Mouse (Mus musculus) CD4-positive, CD25-positive, alpha-beta regulatory T cell, adult 9 weeks (primary cell): ENCODE data around the gene Trafd1. TPM values are rescaled to one million over a fixed set of nuclear protein-coding genes. Genes with fewer than 3 reads are reported as not detected.

Experiments used
- polyA plus RNA-seq: library from polyadenylated mRNA; unstranded; fragments of 100-300 nt; shearing (Covaris generic); gene quantifications from one replicate; pipeline ENCODE4 v1.2.1, GENCODE M21; 2017

Trafd1 gene
- 62.0 TPM for polyA plus RNA-seq

DNA sequence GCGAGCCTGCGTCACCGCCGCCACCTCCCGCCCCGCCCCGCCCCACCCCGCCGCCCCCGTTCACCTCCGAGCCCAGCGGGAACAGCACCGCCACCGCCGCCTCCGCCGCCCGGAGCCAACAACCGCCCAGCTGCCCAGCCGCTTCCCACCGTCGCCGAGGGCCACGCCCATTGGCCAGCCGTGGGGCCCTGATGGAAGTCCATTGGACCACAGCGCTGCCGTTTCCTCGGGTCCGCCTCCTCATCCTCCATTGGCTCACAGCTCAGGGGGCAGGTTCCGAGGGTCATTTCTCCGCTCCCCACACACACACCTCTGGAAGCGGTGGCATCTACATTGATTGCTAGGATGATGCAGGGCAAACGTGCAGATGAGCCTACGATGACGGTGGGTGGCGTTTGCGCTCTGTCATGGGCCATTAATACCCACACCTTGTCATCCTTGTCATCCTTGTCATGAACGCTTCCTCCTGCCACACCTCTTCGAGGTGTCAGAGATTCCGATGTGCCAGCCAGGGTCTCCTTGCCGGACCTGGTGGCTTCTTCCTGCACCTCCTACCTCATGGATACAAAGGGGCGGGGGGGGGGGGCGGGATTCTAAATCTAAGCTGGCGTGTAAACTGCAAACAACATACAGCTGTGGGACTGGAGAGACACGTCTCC, at the start of gene Trafd1:
Gene Trafd1 (minus strand): TSS at position 172 of the 659 bp plus-strand sequence.

DNA sequence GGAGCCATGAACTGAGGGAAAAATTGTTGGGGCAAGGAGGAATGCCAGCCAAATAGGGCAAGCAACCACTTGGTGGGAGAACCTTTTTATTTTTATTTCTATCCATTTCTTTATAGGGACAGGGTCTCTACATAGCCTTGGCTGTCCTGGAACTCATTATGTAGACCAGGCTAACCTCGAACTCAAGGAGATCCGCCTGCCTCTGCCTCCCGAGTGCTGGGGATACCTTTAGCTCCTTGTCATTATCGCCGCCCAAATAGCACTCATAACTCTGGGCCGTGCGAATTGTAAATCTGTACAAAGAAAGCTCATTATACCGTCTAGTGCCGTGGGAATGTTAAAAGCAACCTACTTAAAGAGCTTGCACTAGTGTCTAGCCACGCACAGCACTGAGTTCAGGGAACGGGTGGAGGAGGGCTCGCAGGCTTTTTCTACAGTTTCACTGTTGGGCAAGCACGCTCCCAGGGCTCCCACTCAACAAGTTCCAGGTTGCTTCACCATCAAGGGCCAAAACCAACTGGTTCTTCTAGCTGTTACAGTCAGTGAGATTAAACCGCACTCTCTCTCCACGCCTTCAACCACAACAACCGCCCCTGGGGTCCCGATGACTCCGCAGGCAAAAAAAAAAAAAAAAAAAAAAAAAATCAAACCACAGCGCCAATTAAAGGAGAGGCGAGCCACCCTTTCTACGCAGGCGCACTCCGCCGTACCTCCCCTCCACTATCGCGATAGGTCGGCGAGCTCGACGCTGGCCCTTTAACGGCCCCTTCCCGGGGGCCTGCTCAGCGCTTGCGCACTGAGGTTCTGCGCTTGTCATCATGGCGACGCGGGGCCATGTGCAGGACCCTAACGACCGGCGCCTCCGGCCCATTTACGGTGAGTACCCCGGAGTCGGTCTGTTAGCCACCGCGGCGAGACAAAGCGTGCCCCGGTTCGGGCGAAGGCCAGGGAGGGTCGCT, 12.0 kb upstream of the Trafd1 start, which contains the start of gene Naa25:
Gene Naa25 (plus strand): TSS at position 750 of the 959 bp plus-strand sequence.

Other genes starting within 250 kb of the Trafd1 start
- 10.3 TPM for gene Ptpn11, start 194.2 kb downstream of the Trafd1 start, polyA plus RNA-seq
- gene Rpl6, start 181.2 kb downstream of the Trafd1 start, polyA plus RNA-seq = 949 TPM
- gene Hectd4, start 165.4 kb downstream of the Trafd1 start, polyA plus RNA-seq = 5.4 TPM
- 50.2 TPM for gene Naa25, start 12.3 kb upstream of the Trafd1 start, polyA plus RNA-seq
- gene Tmem116, start 66.3 kb upstream of the Trafd1 start, polyA plus RNA-seq = 1.9 TPM
- gene Erp29, start 66.9 kb upstream of the Trafd1 start, polyA plus RNA-seq = 63.0 TPM
- not detected for gene Adam1b, start 117.8 kb upstream of the Trafd1 start, polyA plus RNA-seq
- gene Adam1a, start 159.8 kb upstream of the Trafd1 start, polyA plus RNA-seq = 0.88 TPM
- gene Gm42878, start 159.8 kb upstream of the Trafd1 start, polyA plus RNA-seq = not detected
- 17.2 TPM for gene Mapkapk5, start 160.3 kb upstream of the Trafd1 start, polyA plus RNA-seq
- 19.2 TPM for gene Aldh2, start 208.2 kb upstream of the Trafd1 start, polyA plus RNA-seq
- gene Acad12, start 233.3 kb upstream of the Trafd1 start, polyA plus RNA-seq = 2.5 TPM